Mouse (Mus musculus) midbrain, embryonic 14.5 days (tissue): Measurements from ENCODE around the gene Lrp5. TPM values are rescaled to one million over a fixed set of nuclear protein-coding genes. Genes with fewer than 3 reads are reported as not detected.

ENCODE experiments used
- ATAC-seq: fragments of 200-750 bp; cut with Nextera tagmentation; 2 replicates; pipeline ENCODE4 v1.8.0; 2017; ENCODE audit warnings: moderate number of reproducible peaks, moderate library complexity; ENCODE audit not compliant: low FRiP score, low TSS enrichment
- DNase-seq: peaks from one replicate; pipeline ENCODE4 v3.0.0-alpha.2; 2015
- H3K27ac ChIP-seq: fragments of 300-500 bp; sonication (generic); replicated peaks from 2 replicates; pipeline ENCODE4 v1.5.1; 2014; ENCODE audit warnings: mild to moderate bottlenecking, low read depth, low read length, moderate library complexity
- H3K27me3 ChIP-seq: fragments of 300-500 bp; sonication (generic); 2 replicates; pipeline ENCODE4 v1.6.1; 2014; ENCODE audit warnings: low read length, control low read depth, mixed read lengths; ENCODE audit not compliant: control insufficient read depth, insufficient read depth
- H3K36me3 ChIP-seq: fragments of 300-500 bp; sonication (generic); 2 replicates; pipeline ENCODE4 v1.6.1; 2014; ENCODE audit warnings: low read length, control low read depth; ENCODE audit not compliant: control insufficient read depth, insufficient read depth
- H3K4me1 ChIP-seq: fragments of 300-500 bp; sonication (generic); 2 replicates; pipeline ENCODE4 v1.6.1; 2014; ENCODE audit warnings: mild to moderate bottlenecking, antibody characterized with exemption, low read length, control low read depth; ENCODE audit not compliant: control insufficient read depth, insufficient read depth
- H3K4me2 ChIP-seq: fragments of 300-500 bp; sonication (generic); 2 replicates; pipeline ENCODE4 v1.6.1; 2014; ENCODE audit warnings: mild to moderate bottlenecking, low read length, moderate library complexity
- H3K4me3 ChIP-seq: fragments of 300-500 bp; sonication (generic); replicated peaks from 2 replicates; pipeline ENCODE4 v1.5.1; 2014; ENCODE audit warnings: low read depth, low read length
- H3K9ac ChIP-seq: fragments of 300-500 bp; sonication (generic); replicated peaks from 2 replicates; pipeline ENCODE4 v1.6.1; 2014; ENCODE audit warnings: mild to moderate bottlenecking, low read length, moderate library complexity
- H3K9me3 ChIP-seq: fragments of 300-500 bp; sonication (generic); 2 replicates; pipeline ENCODE4 v1.6.1; 2016; ENCODE audit warnings: low read length, control low read depth, mixed read lengths; ENCODE audit not compliant: control insufficient read depth
- WGBS: fragments of 180-500 bp; shearing (Covaris S2); extraction: QIAGEN DNeasy Blood & Tissue Kit; methylation state at CpG from one replicate; pipeline ENCODE4 v1.1.7; 2014; 5-methylcytosine and 5-hydroxymethylcytosine counted together
- polyA plus RNA-seq: library from polyadenylated mRNA; unstranded; fragments of >200 nt; fragmentation: Nextera tagmentation; extraction: Ambion mirVana; gene quantifications from 2 replicates; pipeline ENCODE4 v1.2.1, GENCODE M21; 2014

Lrp5 gene
- polyA plus RNA-seq, 1 experiment from 2014 or later, result 1.3 TPM

DNA sequence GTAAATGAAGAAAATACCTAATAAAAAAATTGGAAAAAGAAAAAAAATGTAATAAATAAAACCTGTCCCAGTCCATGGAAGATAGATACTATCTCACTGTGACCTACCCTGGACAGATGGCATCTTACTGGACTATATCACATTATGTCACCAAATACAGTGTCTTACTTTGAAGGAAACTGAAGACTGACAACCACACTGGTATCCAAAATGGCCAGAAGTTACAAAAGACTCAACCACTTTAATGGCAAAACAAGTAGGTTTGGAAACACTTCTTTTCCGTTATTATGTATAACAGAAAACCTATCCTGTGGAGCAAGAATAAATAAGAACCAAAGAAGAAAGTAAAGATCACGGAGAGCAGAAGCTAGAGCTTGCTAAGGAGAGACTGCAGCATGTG is 146.1 kb downstream of the Lrp5 start:
- 95% methylated on average over 2 of the region's 2 CpGs for WGBS
- DNase-seq (no peak), ATAC-seq (no peak)
- no peak overlapping the region for H3K4me3 ChIP-seq
- H3K9ac ChIP-seq, result no peak overlapping the region
- H3K36me3 ChIP-seq, result peaks cover 13% of the 10 kb centered on the region
- H3K27ac ChIP-seq, result no peak overlapping the region
- H3K4me1 ChIP-seq, result no peaks in the 10 kb centered on the region
- H3K4me2 ChIP-seq, result no peak overlapping the region
- no peaks in the 10 kb centered on the region for H3K9me3 ChIP-seq
- H3K27me3 ChIP-seq, result no peaks in the 10 kb centered on the region

DNA sequence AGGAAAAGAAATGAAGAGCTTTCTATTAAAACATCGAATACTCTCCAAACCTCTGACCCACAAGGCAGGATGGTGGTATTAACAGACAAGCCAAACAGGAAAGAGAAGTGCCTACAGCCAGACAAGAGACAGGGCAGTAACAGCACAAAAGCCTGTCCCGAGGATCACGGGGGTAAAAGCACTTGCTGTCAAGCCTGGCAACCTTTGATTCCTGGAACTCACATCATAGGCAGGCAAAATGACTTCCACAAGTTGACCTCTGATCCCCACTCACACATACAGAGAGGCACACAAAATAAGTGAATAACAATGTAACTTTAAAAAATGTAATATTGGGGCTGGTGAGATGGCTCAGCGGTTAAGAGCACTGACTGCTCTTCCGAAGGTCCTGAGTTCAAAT is 146.9 kb downstream of the Lrp5 start:
- Histone ChIP-seq H3K4me2 (no peak overlapping the region), H3K4me1 (no peaks in the 10 kb centered on the region), H3K27ac (no peak overlapping the region), H3K27me3 (no peaks in the 10 kb centered on the region), H3K9ac (no peak overlapping the region), H3K9me3 (no peaks in the 10 kb centered on the region), H3K4me3 (no peak overlapping the region), H3K36me3 (peaks cover 13% of the 10 kb centered on the region)
- DNase-seq (no peak), ATAC-seq (no peak)
- 93% methylated on average over 5 of the region's 5 CpGs for WGBS

DNA sequence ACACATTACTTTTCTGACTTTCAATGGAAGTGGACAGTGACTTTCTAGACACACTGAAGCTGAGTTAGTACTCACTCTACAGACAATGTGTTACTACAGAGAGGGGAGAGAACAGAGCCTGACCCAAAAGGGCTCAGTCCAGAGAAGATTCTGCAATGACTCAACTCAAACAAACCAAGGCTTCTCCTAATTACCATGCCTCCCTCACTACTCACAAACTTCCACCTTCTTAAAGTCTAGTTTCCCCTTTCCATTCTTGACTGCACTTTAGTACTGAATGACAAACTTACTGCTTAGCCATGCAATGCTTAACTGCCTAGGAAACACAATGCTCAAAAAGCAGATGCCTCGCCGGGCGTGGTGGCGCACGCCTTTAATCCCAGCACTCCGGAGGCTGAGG is 148.7 kb downstream of the Lrp5 start:
- Histone ChIP-seq H3K27ac (no peak overlapping the region), H3K36me3 (0 out of 2 replicates have a peak, but pooled peaks cover 8% of the 10 kb centered on the region), H3K4me3 (no peak overlapping the region), H3K4me2 (no peak overlapping the region), H3K9ac (no peak overlapping the region), H3K27me3 (no peaks in the 10 kb centered on the region), H3K9me3 (no peaks in the 10 kb centered on the region), H3K4me1 (no peaks in the 10 kb centered on the region)
- WGBS, result 99% methylated on average over 6 of the region's 6 CpGs
- no peak for ATAC-seq
- no peak for DNase-seq

DNA sequence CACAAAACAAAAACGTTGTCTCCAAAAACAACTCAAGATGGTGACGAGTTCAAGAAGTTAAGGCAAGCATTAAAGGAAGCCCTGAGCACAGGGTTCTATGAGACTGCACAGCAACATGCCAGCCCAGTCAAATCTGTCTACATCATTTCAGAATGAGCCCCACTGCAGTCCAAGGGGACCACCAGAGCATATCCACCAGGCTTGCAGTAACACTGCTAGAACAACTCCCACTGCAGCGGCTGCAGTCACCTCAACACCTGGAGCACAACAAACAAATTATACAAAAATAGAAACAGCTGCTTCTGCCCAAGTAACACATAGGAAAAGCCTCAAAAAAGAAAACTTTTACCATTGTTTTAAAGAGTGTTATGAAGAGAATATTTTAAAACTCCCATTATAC is 151.4 kb downstream of the Lrp5 start:
- Histone ChIP-seq H3K36me3 (0 out of 2 replicates have a peak, but pooled peaks cover 3% of the 10 kb centered on the region), H3K9me3 (no peaks in the 10 kb centered on the region), H3K4me3 (no peak overlapping the region), H3K27ac (no peak overlapping the region), H3K27me3 (no peaks in the 10 kb centered on the region), H3K9ac (no peak overlapping the region), H3K4me2 (no peak overlapping the region), H3K4me1 (no peaks in the 10 kb centered on the region)
- 93% methylated on average over 3 of the region's 3 CpGs for WGBS
- ATAC-seq (no peak), DNase-seq (no peak)

Other genes with a start within 250 kb of the Lrp5 start
- gene Ppp6r3, start 110.8 kb downstream of the Lrp5 start, polyA plus RNA-seq, result 56.9 and 74.1 TPM in 2 replicates
- 31.4 and 33.7 TPM in 2 replicates for gene 1810055G02Rik, start 21.7 kb upstream of the Lrp5 start, polyA plus RNA-seq
- gene Kmt5b, start 80.9 kb upstream of the Lrp5 start, polyA plus RNA-seq, result 55.6 and 74.0 TPM in 2 replicates
- gene Chka, start 165.2 kb upstream of the Lrp5 start, polyA plus RNA-seq, result 50.2 and 51.8 TPM in 2 replicates
- gene Tcirg1, start 220.6 kb upstream of the Lrp5 start, polyA plus RNA-seq, result 7.4 and 11.0 TPM in 2 replicates
- 261 and 304 TPM in 2 replicates for gene Ndufs8, start 226.2 kb upstream of the Lrp5 start, polyA plus RNA-seq
- gene Aldh3b1, start 243.2 kb upstream of the Lrp5 start, polyA plus RNA-seq, result 0.84 and 1.1 TPM in 2 replicates
- 3.7 and 13.4 TPM in 2 replicates for gene Unc93b1, start 248.6 kb upstream of the Lrp5 start, polyA plus RNA-seq